Mouse (Mus musculus) v-Abl transformed pro-B cells (cell line): Measurements from ENCODE around the gene Dnm2.
"Not testable (repeated sequence)": the region's sequence is repeated elsewhere in the genome, so short reads cannot be mapped to it uniquely, and the experiment has no call there.

Experiments
- in situ Hi-C, 2 experiments: fragments of 400-800 bp; cut with MboI; formaldehyde crosslinking; loops; one replicate each; pipeline ENCODE4 v1.15.1; 2025; ENCODE audit not compliant: unreplicated experiment in 2 of 2

Dnm2 gene

DNA sequence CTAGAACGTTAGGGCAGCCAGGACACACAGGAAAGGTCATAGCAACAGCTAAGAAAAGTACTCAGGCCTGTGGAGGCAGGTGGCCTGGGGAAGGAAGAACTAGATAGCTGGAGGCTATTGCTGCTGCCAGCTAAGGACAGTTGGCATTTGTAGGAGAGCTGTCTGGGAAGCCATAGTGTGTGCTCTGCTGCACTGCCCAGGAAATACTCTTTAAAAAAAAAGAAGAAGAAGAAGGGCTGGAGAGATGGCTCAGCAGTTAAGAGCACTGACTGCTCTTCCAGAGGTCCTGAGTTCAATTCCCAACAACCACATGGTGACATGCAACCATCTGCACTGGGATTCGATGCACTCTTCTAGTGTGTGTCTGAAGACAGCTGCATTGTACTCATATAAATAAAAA is 28.8 kb downstream of the Dnm2 start:
- in situ Hi-C loops: loop anchor here in 1 of 2 experiments (25.0 kb wide), 1 partner anchor 541 kb away; no protein-coding TSS in a partner anchor

DNA sequence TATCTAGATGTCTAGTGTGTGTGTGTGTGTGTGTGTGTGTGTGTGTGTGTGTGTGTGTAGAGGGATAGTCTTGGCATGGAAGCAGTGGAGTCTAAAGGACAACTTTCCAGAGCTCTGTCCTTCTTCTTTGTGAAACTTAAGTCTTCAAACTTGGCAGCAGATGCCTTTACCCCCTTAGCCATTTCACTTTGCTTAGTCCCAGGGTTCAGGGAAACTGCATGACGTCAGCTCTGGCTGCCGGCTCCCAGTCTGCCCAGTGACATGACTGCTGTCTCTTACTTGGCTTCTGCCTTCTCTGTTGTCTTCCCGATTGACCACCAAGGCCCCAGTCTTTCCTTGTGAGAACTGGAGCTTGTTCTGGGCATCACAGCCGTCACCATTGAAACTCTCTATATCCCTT is 29.8 kb downstream of the Dnm2 start:
- in situ Hi-C loops: loop anchor here in 1 of 2 experiments (25.0 kb wide), 1 partner anchor 542 kb away; no protein-coding TSS in a partner anchor

DNA sequence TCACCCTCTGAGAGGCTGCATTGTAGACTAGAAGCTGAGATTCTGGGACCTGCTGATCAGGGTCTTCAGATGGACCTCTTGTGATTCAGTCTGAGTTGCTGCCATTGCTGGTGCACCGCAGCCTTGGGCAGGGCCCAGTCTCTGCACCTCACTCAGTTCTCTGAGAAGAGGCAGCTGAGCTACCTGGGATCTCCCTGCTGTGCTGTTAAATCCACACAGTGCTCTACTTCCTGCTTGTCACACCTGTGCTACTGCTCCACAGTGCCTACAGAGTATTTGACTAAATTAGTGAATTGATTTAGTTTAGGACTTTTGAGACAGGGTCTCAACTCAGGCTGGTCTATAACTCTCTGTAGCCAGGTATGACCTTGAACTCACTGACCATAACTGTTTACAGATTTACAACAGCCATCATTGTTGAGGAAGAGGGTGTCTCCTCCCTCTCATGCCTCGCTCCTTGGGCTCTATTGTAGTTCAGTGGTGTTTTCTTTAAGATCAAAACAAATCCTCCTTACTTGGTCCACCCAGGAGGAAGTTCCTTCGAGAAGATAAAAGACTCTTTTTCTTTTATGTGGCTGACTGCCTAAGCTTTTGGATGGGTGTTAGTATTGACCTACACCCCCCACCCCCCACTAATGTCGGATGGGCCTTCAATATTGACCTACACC is 30.5 kb downstream of the Dnm2 start:
- in situ Hi-C loops: loop anchor here in 1 of 2 experiments (5.0 to 25.0 kb wide), 2 partner anchors 43 to 543 kb away; partner anchors contain the start of gene Qtrt1

DNA sequence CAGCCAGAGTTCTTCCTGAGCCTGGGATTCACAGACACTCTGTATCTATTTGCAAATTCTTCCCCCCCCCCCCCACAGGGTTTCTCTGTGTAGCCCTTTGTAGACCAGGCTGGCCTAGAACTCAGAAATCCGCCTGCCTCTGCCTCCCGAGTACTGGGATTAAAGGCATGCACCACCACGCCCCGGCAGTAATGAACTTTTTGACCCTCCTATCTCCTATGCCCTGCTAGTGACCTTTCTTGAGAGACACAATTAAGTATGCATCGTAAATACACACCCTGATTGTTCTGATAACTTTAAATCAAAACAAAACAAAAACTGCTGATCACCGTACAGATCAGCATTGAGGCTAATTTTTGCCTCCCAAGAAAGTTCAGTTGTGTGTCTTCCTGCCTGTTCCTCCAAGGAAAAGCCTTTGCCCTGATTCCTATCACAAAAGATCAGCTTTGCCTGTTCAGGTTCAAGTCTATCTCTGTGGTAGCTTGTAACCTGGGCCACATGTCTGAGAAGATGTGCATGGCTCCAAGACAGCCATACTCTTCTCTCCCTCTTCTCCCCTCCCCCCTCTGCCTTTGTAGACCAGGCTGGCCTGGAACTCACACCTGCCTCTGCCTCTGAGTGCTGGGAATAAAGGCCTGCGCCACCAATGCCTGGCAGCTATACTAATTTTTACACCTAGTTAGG is 31.7 kb downstream of the Dnm2 start:
- in situ Hi-C loops: loop anchor here in 1 of 2 experiments (5.0 to 25.0 kb wide), 2 partner anchors 44 to 544 kb away; partner anchors contain the start of gene Qtrt1

- in situ Hi-C loops: loop anchor here in 1 of 2 experiments (5.0 to 25.0 kb wide), 2 partner anchors 45 to 545 kb away; partner anchors contain the start of gene Qtrt1
These were observed 32.4 kb downstream of the Dnm2 start for GRCm38 (mm10) chr9:21456930-21457634.

DNA sequence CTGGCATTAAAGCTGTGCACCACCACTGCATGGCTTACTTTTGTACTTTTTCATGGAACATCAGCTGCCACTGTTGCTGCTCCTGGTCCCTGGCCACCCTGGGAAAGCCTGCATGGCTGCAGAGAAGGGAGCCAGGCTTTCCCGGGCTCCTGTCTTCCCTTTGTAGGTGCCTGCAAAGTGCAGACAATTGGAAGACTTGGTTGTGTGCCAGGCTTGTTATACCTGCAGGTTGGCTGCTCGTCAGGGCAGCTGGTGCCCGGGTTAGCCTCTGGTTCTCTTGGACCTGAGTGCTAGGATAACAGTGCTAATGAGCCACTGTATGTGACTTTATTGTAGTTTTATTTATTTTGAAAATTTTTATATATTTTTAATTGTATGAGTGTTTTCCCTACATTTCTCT is 34.1 kb downstream of the Dnm2 start:
- in situ Hi-C loops: loop anchor here in 1 of 2 experiments (5.0 to 25.0 kb wide), 2 partner anchors 47 to 547 kb away; partner anchors contain the start of gene Qtrt1

DNA sequence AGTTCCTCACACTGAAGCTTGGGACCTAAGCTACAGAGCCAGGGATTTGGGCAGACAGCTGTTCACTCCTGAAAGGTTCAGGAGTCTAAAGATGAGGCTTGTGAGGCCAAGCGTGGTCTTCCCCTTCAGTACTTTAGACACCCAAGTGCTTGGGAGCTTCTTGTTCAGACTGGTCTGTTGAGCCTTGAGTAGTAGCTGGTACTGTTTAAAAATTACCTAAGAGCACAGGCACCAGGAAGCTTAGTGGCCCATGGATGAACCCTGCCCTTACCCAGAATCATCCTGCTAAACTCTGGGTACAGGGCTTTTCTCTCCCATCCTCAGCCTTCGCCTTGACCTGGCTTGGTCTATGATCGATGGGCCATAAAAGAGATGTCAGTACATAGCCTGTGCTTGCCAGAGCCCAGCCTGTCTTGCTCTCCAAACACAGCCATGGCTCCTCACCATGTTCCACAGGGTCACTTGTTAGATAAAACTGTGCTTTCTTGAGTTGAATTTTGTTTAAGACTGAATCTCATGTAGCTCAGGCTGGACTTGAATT is 35.8 kb downstream of the Dnm2 start:
- in situ Hi-C loops: loop anchor here in 1 of 2 experiments (25.0 kb wide), 1 partner anchor 548 kb away; no protein-coding TSS in a partner anchor

- in situ Hi-C loops: loop anchor here in 1 of 2 experiments (25.0 kb wide), 1 partner anchor 551 kb away; no protein-coding TSS in a partner anchor
These were observed 38.5 kb downstream of the Dnm2 start for GRCm38 (mm10) chr9:21463138-21463590.

DNA sequence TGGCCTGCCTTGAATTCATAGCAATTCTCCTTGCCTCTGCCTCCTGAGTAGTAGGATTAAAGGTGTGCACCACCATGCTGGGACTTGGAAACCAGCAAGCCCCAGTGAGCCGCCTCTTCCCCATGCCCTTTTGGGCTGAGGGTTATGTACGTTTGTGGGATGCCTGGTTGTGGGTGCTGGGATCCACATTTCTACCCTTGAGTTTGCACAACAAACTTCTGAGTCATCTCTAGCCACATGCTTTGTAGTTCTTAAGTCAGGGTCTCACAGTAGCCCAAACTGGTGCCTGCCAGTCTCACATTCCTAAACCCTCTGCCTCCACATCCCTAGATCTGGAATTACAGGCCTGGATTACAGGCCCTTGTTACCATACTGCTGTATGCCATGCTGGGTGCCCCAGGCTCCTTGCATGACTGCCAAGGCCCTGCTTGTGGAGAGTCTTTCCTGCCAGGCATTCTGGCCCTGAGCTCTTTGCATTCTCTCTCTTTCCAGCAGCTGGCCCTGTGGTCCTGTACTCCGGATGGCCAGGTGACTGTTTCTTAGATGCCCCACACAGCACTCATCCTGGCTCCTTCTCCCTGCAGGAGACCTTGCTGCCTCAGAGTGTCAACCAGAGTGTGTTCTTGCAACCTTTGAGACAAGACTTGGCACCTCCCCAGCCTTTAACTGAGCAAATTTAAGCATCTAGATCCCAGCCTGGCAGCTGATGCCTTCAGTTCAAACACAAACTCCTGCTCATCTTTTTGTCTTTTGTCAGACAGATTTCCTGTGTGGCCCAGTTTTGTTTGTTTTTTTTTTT is 39.3 kb downstream of the Dnm2 start:
- in situ Hi-C loops: loop anchor here in 1 of 2 experiments (25.0 kb wide), 1 partner anchor 552 kb away; no protein-coding TSS in a partner anchor

- in situ Hi-C loops: loop anchor here in 1 of 2 experiments (25.0 kb wide), 1 partner anchor 552 kb away; no protein-coding TSS in a partner anchor
These were observed 39.8 kb downstream of the Dnm2 start for GRCm38 (mm10) chr9:21464565-21464928.

DNA sequence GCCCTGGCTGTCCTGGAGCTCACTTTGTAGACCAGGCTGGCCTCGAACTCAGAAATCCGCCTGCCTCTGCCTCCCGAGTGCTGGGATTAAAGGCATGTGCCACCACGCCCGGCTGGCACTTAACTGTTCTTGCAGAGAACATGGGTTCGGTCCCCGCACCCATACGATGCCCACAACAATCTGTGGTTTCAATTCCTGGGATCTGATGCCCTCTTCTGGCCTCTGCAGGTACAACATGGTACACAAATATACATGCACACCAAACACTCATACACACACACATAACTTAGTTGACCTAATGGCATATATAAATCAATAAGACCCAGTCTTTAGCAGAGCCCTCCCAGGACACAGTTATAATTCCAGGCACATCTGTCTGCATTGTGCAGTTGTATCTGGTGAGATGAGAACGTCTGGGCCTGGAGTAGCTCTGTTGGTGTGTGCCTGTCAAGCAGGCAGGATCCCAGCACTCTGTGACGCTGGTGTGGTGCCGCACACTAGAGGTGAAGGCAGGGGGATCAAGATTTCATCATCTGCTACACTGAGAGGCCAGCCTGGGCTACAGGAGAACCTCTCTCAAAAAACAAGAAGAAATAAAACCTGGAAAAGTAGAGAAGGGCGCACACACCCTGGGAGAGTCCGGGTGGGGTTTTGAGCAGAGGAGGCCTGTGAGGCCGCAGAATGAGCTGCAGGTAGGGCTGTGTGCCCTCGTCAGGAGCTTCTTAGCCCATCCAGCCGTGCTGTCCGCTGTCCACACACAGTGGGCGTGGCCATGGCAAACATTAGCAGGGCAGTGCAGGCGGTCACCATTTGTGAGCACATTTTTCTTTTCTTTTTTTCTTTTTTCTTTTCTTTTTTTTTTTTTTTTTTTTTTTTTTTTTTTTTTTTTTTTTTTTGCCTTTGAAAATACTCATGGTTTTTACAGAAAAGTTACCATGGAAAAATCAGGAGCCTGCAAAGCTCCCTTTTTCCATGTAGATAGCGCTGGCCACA is 44.6 kb downstream of the Dnm2 start:
- in situ Hi-C loops: loop anchor here (5.0 to 25.0 kb wide), 2 partner anchors 102 to 557 kb away; partner anchors contain the start of gene Ilf3 (in 2 of the 2)

GRCm38 (mm10) chr9:21472913-21473312 is 48.2 kb downstream of the Dnm2 start:
- in situ Hi-C loops: loop anchor here (5.0 to 25.0 kb wide), 2 partner anchors 106 to 561 kb away; partner anchors contain the start of gene Ilf3 (in 1 of the 2)

DNA sequence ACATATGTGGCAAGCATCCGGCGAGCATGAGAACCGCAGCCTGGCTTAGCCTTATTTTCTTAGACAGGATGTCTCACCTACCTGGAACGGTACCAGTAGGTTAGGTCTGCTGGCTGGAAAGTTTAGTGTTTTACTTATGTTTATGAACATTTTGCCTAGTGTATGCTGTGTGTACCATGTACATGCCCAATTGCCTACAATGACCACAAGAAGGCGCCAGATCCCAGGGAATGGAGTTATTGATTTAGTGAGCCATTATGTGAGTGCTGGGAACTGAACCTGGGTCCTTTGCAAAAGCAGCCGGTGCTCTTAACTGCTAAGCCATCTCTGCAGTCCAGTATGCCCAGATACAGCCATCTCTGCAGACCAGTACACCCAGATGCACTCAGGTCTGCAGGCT is 53.0 kb downstream of the Dnm2 start:
- in situ Hi-C loops: no loop called here

- in situ Hi-C loops: loop anchor here in 1 of 2 experiments (5.0 kb wide), 1 partner anchor 92 kb away; no protein-coding TSS in a partner anchor
These were observed 59.4 kb downstream of the Dnm2 start for GRCm38 (mm10) chr9:21484065-21484464.

DNA sequence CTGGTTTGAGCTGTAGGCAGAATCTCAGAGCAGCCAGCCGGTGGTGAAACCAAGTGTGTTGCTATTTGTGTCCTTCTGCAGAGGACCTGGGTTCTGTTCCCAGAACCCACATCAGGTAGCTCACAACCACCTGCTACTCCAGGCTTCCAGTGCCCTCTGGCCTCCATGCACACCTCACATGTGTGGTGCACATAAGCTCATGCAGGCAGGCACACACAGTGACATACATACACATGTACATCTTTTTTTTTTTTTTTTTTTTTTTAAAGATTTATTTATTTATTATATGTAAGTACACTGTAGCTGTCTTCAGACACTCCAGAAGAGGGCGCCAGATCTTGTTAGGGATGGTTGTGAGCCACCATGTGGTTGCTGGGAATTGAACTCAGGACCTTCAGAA is 63.5 kb downstream of the Dnm2 start:
- in situ Hi-C loops: not testable (repeated sequence)

DNA sequence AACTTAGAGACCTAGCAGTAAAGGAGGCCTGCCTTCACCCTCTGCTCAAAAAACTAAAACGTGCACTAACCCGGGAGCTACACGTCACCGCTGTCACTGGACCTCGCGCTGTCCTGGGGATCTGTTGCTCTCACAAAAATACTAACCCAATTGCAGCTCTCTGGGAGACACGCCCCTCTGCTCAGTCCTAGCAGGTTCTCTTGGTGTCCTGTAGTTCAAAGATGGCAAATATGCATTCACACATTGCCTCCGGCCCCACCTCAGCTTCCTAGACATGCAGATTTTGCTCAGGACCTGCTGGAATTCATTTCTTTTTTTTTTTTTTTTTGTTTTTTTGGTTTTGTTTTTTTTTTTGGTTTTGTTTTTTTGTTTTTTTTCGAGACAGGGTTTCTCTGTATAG is 66.0 kb downstream of the Dnm2 start:
- in situ Hi-C loops: no loop called here

DNA sequence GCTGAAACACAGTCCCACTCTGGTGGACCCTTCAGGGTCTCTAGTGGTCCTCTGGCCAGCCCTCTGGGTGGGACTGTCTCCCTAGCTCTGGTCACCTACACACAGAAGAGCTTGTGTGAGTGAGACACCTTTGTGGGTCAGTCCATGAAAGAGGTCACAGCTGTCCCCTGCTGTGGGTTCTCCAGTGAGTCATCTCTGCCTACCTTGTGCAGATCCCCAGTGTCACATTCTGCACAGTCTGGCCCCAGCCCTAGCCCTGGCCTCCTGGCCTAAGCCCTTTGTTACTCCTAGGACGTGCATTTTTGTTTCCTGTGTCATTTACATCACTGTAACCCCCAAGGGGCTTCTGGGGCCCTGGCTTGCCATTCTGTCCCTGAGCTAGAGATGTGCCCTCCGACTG is 69.2 kb downstream of the Dnm2 start:
- in situ Hi-C loops: no loop called here

DNA sequence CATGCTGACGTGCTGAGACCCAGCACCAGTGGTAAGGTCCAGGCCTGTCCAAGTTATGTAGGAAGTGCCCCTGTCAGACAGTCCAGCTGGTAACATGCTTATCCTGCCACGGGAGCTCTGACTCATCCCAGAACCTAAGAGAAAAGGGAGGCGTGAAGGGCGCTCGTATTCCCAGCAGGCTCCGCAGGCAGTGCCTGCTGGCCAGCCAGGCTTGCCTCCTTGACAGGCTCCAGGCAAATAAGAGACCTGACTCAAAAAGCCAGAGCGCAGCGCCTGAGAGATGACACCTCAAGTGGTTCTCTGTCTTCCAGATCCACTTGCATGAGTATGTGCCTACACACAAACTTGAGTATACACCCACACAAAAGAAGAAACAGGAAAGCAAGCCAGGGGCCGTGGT is 70.0 kb downstream of the Dnm2 start:
- in situ Hi-C loops: no loop called here
